Mouse (Mus musculus) liver, postnatal 0 days (tissue): ENCODE data around the gene Thsd4. TPM values are rescaled to one million over a fixed set of nuclear protein-coding genes. Genes with fewer than 3 reads are reported as not detected.

Experiments
- ATAC-seq: fragments of 200-750 bp; cut with Nextera tagmentation; 2 replicates; pipeline ENCODE4 v1.8.0; 2017; ENCODE audit warnings: mild to moderate bottlenecking, moderate library complexity
- DNase-seq: peaks from one replicate; pipeline ENCODE4 v3.0.0-alpha.2; 2016
- H3K27ac ChIP-seq: fragments of 300-500 bp; sonication (generic); 2 replicates; pipeline ENCODE4 v1.5.1; 2014; ENCODE audit warnings: antibody characterized with exemption, moderate library complexity, mild to moderate bottlenecking, low read depth
- H3K27me3 ChIP-seq: fragments of 300-500 bp; sonication (generic); 2 replicates; pipeline ENCODE4 v1.6.1; 2014; ENCODE audit warnings: low read length, control low read depth, mixed read lengths; ENCODE audit not compliant: insufficient read depth
- H3K36me3 ChIP-seq: fragments of 300-500 bp; sonication (generic); replicated peaks from 2 replicates; pipeline ENCODE4 v1.6.1; 2014; ENCODE audit warnings: mild to moderate bottlenecking, control low read depth, low read length, moderate library complexity, mixed read lengths; ENCODE audit not compliant: insufficient read depth
- H3K4me1 ChIP-seq: fragments of 300-500 bp; sonication (generic); 2 replicates; pipeline ENCODE4 v1.6.1; 2014; ENCODE audit warnings: antibody characterized with exemption, mild to moderate bottlenecking, control low read depth; ENCODE audit not compliant: insufficient read depth
- H3K4me2 ChIP-seq: fragments of 300-500 bp; sonication (generic); 2 replicates; pipeline ENCODE4 v1.6.1; 2014; ENCODE audit warnings: low read depth, mild to moderate bottlenecking, low read length, moderate library complexity, mixed read lengths
- H3K4me3 ChIP-seq: fragments of 300-500 bp; sonication (generic); 2 replicates; pipeline ENCODE4 v1.5.1; 2014; ENCODE audit warnings: low read depth, low read length
- H3K9ac ChIP-seq: fragments of 300-500 bp; sonication (generic); replicated peaks from 2 replicates; pipeline ENCODE4 v1.6.1; 2014; ENCODE audit warnings: mild to moderate bottlenecking, moderate library complexity
- H3K9me3 ChIP-seq: fragments of 300-500 bp; sonication (generic); 2 replicates; pipeline ENCODE4 v1.6.1; 2016; ENCODE audit warnings: mild to moderate bottlenecking, control low read depth, low read length, mixed read lengths
- CTCF ChIP-seq: sonication (generic); IDR thresholded peaks from 2 replicates; pipeline ENCODE4 v1.5.1; 2016; ENCODE audit warnings: antibody characterized with exemption, low read depth
- EP300 ChIP-seq: IDR thresholded peaks from 2 replicates; pipeline ENCODE4 v1.6.1; 2016; ENCODE audit warnings: antibody characterized with exemption, low read depth, mild to moderate bottlenecking
- WGBS: fragments of 180-500 bp; shearing (Covaris S2); extraction: QIAGEN DNeasy Blood & Tissue Kit; methylation state at CpG from one replicate; pipeline ENCODE4 v1.1.7; 2014; ENCODE audit not compliant: insufficient replicate concordance; 5-methylcytosine and 5-hydroxymethylcytosine counted together
- polyA plus RNA-seq: library from polyadenylated mRNA; unstranded; fragments of >200 nt; fragmentation: Nextera tagmentation; extraction: Ambion mirVana; gene quantifications from 2 replicates; pipeline ENCODE4 v1.2.1, GENCODE M21; 2015

Thsd4 gene
- polyA plus RNA-seq, 1 experiment from 2014 or later, result 0.70 TPM

- ATAC-seq (peak; percentile 76), DNase-seq (no peak)
- TF ChIP-seq CTCF (no peak), EP300 (no peak)
- H3K9ac ChIP-seq, result no peak overlapping the region
- no peak overlapping the region for H3K4me3 ChIP-seq
- H3K27ac ChIP-seq, result no peak overlapping the region
- WGBS, result 50% methylated on average over 8 of the region's 8 CpGs
- H3K4me1 ChIP-seq, result peaks cover 7% of the 10 kb centered on the region; the same call in 1 of the 2 replicates
- H3K36me3 ChIP-seq, result no peaks in the 10 kb centered on the region
- no peaks in the 10 kb centered on the region for H3K9me3 ChIP-seq
- no peaks in the 10 kb centered on the region for H3K27me3 ChIP-seq
- H3K4me2 ChIP-seq, result no peak overlapping the region
Observed at GRCm38 (mm10) chr9:60234233-60235115, 287.4 kb downstream of the Thsd4 start.

GRCm38 (mm10) chr9:60231981-60232881 lies 289.6 kb downstream of the Thsd4 start:
- DNase-seq (no peak), ATAC-seq (no peak)
- Histone ChIP-seq H3K9ac (no peak overlapping the region), H3K4me3 (no peak overlapping the region), H3K36me3 (no peaks in the 10 kb centered on the region), H3K27me3 (no peaks in the 10 kb centered on the region), H3K9me3 (no peaks in the 10 kb centered on the region), H3K4me2 (no peak overlapping the region), H3K27ac (no peak overlapping the region), H3K4me1 (peaks cover 7% of the 10 kb centered on the region; the same call in 1 of the 2 replicates)
- 73% methylated on average over 9 of the region's 9 CpGs for WGBS
- TF ChIP-seq CTCF (no peak), EP300 (no peak)

- Histone ChIP-seq H3K4me2 (no peak overlapping the region), H3K9ac (no peak overlapping the region), H3K4me3 (no peak overlapping the region), H3K27ac (no peak overlapping the region), H3K4me1 (peaks cover 7% of the 10 kb centered on the region; the same call in 1 of the 2 replicates), H3K36me3 (no peaks in the 10 kb centered on the region), H3K27me3 (no peaks in the 10 kb centered on the region), H3K9me3 (no peaks in the 10 kb centered on the region)
- TF ChIP-seq EP300 (no peak), CTCF (no peak)
- no peak for DNase-seq
- WGBS, result 69% methylated on average over 4 of the region's 4 CpGs
- no peak for ATAC-seq
Observed at GRCm38 (mm10) chr9:60229496-60229895, 292.4 kb downstream of the Thsd4 start.

GRCm38 (mm10) chr9:60227727-60228126 lies 294.1 kb downstream of the Thsd4 start:
- ATAC-seq, result no peak
- WGBS, result 75% methylated on average over 7 of the region's 7 CpGs
- no peaks in the 10 kb centered on the region for H3K36me3 ChIP-seq

GRCm38 (mm10) chr9:60226679-60227078 lies 295.2 kb downstream of the Thsd4 start:
- Histone ChIP-seq H3K9ac (no peak overlapping the region), H3K27ac (no peak overlapping the region), H3K9me3 (no peaks in the 10 kb centered on the region), H3K4me1 (no peaks in the 10 kb centered on the region), H3K4me2 (no peak overlapping the region), H3K27me3 (no peaks in the 10 kb centered on the region), H3K36me3 (no peaks in the 10 kb centered on the region), H3K4me3 (no peak overlapping the region)
- TF ChIP-seq CTCF, result no peak
- TF ChIP-seq EP300, result no peak
- WGBS, result 79% methylated on average over 4 of the region's 4 CpGs
- DNase-seq (no peak), ATAC-seq (no peak)

More at GRCm38 (mm10) chr9:60227727-60228126, 294.1 kb downstream of the Thsd4 start:
- H3K27me3 ChIP-seq, result no peaks in the 10 kb centered on the region
- H3K27ac ChIP-seq, result no peak overlapping the region
- TF ChIP-seq CTCF (no peak), EP300 (no peak)
- no peak for DNase-seq
- H3K4me2 ChIP-seq, result no peak overlapping the region
- H3K9me3 ChIP-seq, result no peaks in the 10 kb centered on the region
- H3K9ac ChIP-seq, result no peak overlapping the region
- peaks cover 4% of the 10 kb centered on the region; the same call in 1 of the 2 replicates for H3K4me1 ChIP-seq
- no peak overlapping the region for H3K4me3 ChIP-seq

- no peaks in the 10 kb centered on the region for H3K36me3 ChIP-seq
- no peak overlapping the region for H3K27ac ChIP-seq
- H3K9ac ChIP-seq, result no peak overlapping the region
- no peak for ATAC-seq
- TF ChIP-seq CTCF (no peak), EP300 (no peak)
- H3K27me3 ChIP-seq, result no peaks in the 10 kb centered on the region
- no peak for DNase-seq
- no peak overlapping the region for H3K4me2 ChIP-seq
- WGBS, result 80% methylated on average over 14 of the region's 14 CpGs
- no peaks in the 10 kb centered on the region for H3K9me3 ChIP-seq
- H3K4me1 ChIP-seq, result no peaks in the 10 kb centered on the region
- H3K4me3 ChIP-seq, result no peak overlapping the region
Observed at GRCm38 (mm10) chr9:60226155-60226554, 295.7 kb downstream of the Thsd4 start.
